Mouse (Mus musculus) embryonic facial prominence, embryonic 15.5 days (tissue): ENCODE data around the gene Ddx31. TPM values are rescaled to one million over a fixed set of nuclear protein-coding genes. Genes with fewer than 3 reads are reported as not detected.

ENCODE experiments used
- ATAC-seq: fragments of 200-750 bp; cut with Nextera tagmentation; 2 replicates; pipeline ENCODE4 v1.8.0; 2017; ENCODE audit warnings: low read depth, moderate TSS enrichment; ENCODE audit not compliant: insufficient number of reproducible peaks, low FRiP score, low TSS enrichment
- H3K27ac ChIP-seq: fragments of 300-500 bp; sonication (generic); replicated peaks from 2 replicates; pipeline ENCODE4 v1.5.1; 2015; ENCODE audit warnings: mild to moderate bottlenecking, inconsistent platforms
- H3K27me3 ChIP-seq: fragments of 300-500 bp; sonication (generic); 2 replicates; pipeline ENCODE4 v1.6.1; 2015; ENCODE audit warnings: inconsistent platforms
- H3K36me3 ChIP-seq: fragments of 300-500 bp; sonication (generic); 2 replicates; pipeline ENCODE4 v1.6.1; 2015; ENCODE audit warnings: mild to moderate bottlenecking, inconsistent platforms
- H3K4me1 ChIP-seq: fragments of 300-500 bp; sonication (generic); 2 replicates; pipeline ENCODE4 v1.6.1; 2015; ENCODE audit warnings: inconsistent platforms
- H3K4me2 ChIP-seq: fragments of 300-500 bp; sonication (generic); replicated peaks from 2 replicates; pipeline ENCODE4 v1.6.1; 2015; ENCODE audit warnings: mild to moderate bottlenecking, inconsistent platforms
- H3K4me3 ChIP-seq: fragments of 300-500 bp; sonication (generic); replicated peaks from 2 replicates; pipeline ENCODE4 v1.5.1; 2015; ENCODE audit warnings: mild to moderate bottlenecking, inconsistent platforms
- H3K9ac ChIP-seq: fragments of 300-500 bp; sonication (generic); 2 replicates; pipeline ENCODE4 v1.6.1; 2015; ENCODE audit warnings: inconsistent platforms
- H3K9me3 ChIP-seq: fragments of 300-500 bp; sonication (generic); replicated peaks from 2 replicates; pipeline ENCODE4 v1.6.1; 2016; ENCODE audit warnings: inconsistent platforms
- WGBS: fragments of 180-500 bp; shearing (Covaris S2); methylation state at CpG from one replicate; pipeline ENCODE4 v1.1.7; 2015; 5-methylcytosine and 5-hydroxymethylcytosine counted together
- polyA plus RNA-seq: library from polyadenylated mRNA; unstranded; fragments of >200 nt; fragmentation: Nextera tagmentation; extraction: Ambion mirVana; gene quantifications from 2 replicates; pipeline ENCODE4 v1.2.1, GENCODE M21; 2015

The Ddx31 gene
- polyA plus RNA-seq: 13.4 and 13.7 TPM in 2 replicates

DNA sequence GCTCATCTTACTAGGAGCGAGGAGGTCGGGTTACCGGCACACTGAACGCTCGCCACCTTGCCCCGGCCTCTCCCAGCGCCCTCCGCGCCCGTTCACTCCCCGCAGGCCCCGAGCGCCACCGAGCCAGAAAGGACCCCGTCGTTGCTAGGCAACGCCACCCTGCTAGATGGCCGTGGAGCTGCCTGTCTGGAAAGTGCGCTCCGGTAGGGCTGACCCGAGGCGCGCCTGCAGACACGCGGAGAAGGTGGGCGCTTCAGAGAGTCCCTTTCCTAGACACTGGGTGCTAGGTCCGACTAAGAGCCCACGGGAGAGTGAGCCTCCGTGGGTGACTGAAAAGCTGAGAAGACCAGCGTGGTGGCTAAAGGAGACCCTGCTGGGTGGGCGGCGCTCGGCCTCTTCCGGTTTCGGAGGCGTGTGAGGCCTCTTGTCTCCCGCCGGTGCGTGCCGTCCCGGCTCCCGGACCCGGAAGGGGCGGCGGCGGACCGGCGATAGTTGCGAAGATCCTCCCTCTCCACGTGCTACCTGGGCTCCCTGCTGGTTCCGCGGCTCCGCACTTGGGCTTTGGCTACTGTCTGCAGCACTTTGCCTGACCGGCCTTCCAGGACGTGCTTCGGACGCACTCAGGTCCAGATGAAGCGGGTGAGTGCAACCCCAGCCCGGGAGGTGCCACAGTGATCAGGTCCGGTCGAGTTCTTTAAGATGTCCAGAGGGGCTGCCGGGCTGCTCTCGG is at the start of gene Ddx31, which contains the start of gene Gtf3c4:
TSS of gene Ddx31 (plus strand) at position 185 of the 730 bp plus-strand sequence.
TSS of gene Gtf3c4 (minus strand) at position 139 of the 730 bp plus-strand sequence.
- H3K4me3 ChIP-seq: peak within 1 kb of the TSS; percentile 89
- ATAC-seq: peak; percentile 96
- peak within 1 kb of the TSS; percentile 93 for H3K9ac ChIP-seq
- no peaks in the 10 kb centered on the region for H3K27me3 ChIP-seq
- peaks cover 36% of the 10 kb centered on the region for H3K4me1 ChIP-seq
- H3K4me2 ChIP-seq: peak within 1 kb of the TSS; percentile 81
- peak within 1 kb of the TSS; percentile 92 for H3K27ac ChIP-seq
- 0% methylated on average over 58 of the region's 63 CpGs for WGBS
- no peaks in the 10 kb centered on the region for H3K9me3 ChIP-seq
- H3K36me3 ChIP-seq: peaks cover 7% of the 10 kb centered on the region

DNA sequence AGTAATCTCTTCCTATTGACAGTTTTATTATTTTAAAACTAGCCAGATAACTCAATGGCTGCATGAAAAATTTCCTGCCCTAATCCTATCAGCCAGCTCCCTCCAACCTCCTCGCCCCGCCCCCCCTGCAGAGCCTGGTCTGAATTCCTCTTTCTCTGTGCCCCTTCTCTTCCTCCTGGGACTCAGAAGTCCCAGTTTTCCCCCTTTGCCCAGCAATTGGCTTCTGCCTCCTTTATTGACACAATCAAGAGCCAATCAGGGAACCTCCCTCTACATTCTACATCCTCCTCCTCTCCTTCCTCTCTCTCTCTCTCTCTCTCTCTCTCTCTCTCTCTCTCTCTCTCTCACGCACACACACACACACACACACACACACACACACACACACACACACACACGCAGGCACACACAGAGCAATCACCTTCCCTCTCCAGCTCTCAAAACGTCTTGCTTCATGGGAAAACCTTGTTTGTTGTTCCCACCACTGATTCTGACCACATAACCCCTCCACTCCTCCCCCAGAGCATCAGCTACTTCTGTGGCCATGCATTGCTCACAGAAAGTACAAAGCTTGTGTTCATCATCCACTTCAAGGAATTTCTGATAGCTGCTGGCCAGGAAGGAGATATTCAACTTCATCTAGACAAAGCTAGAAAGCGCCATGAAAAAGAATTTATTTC is 47.1 kb upstream of the Ddx31 start:
- ATAC-seq: peak; percentile 74; the same call in 1 of the 2 replicates
- peaks cover 6% of the 10 kb centered on the region; the same call in 1 of the 2 replicates for H3K4me1 ChIP-seq
- 0 out of 2 replicates have a peak overlapping the region, but pooled peaks have one; percentile 15 for H3K4me3 ChIP-seq
- H3K27ac ChIP-seq: no peak overlapping the region
- 17% methylated on average over 6 of the region's 6 CpGs for WGBS
- no peaks in the 10 kb centered on the region for H3K36me3 ChIP-seq
- peaks cover 6% of the 10 kb centered on the region; the same call in 1 of the 2 replicates for H3K27me3 ChIP-seq
- H3K4me2 ChIP-seq: peak overlapping the region; percentile 39
- no peaks in the 10 kb centered on the region for H3K9me3 ChIP-seq
- H3K9ac ChIP-seq: no peak overlapping the region

DNA sequence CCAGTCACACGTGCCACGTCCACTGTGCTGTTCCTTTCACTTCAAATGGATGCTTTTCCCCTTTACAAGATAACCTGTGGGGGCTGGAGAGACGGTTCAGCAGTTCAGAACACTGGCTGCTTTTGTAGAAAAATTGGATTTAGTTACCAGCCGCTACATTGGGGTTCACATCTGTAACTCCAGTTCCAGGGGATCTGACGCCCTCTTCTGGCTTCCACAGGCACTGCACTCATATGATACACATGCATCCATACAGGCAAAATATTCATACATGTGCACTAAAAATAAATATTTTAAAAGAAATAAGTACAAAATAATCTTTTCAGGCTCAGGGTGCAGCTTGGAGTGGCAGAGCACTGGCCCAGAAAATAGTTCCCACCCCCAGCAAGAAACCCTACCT is 45.6 kb upstream of the Ddx31 start:
- 79% methylated on average over 5 of the region's 5 CpGs for whole genome bisulfite sequencing
- peaks cover 6% of the 10 kb centered on the region; the same call in 1 of the 2 replicates for H3K4me1 ChIP-seq

DNA sequence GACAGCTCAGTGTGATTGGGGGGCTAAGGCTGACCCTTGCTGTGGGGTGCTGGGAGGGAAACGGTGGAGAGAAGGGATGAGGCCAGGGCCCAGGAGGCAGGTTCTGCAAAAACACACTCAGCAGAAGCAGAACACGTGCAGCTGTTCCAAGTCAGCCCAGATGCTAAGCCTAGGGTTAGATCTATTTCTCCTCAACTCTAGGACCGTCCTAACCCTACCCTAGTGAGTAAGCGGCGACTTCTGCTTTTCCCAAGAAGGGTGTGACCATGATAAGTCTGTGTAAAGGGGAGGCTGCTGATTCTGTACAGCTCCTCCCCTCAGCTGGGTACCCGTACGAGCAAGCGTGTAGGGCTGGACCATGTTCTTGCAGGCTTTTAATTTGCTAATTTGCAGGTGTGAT is 43.9 kb upstream of the Ddx31 start:
- peaks cover 6% of the 10 kb centered on the region; the same call in 1 of the 2 replicates for H3K4me1 ChIP-seq
- H3K27ac ChIP-seq: no peak overlapping the region
- no peak overlapping the region for H3K9ac ChIP-seq
- H3K9me3 ChIP-seq: no peaks in the 10 kb centered on the region
- H3K4me2 ChIP-seq: no peak overlapping the region
- no peak overlapping the region for H3K4me3 ChIP-seq
- no peak for ATAC-seq
- no peaks in the 10 kb centered on the region for H3K36me3 ChIP-seq
- WGBS: 60% methylated on average over 8 of the region's 8 CpGs
- H3K27me3 ChIP-seq: 0 out of 2 replicates have a peak, but pooled peaks cover 6% of the 10 kb centered on the region

More for the DNA sequence above, 45.6 kb upstream of the Ddx31 start:
- no peak overlapping the region for H3K27ac ChIP-seq
- H3K4me2 ChIP-seq: no peak overlapping the region
- ATAC-seq: no peak
- H3K9me3 ChIP-seq: no peaks in the 10 kb centered on the region
- H3K4me3 ChIP-seq: no peak overlapping the region
- no peak overlapping the region for H3K9ac ChIP-seq
- H3K27me3 ChIP-seq: 0 out of 2 replicates have a peak, but pooled peaks cover 6% of the 10 kb centered on the region
- no peaks in the 10 kb centered on the region for H3K36me3 ChIP-seq

DNA sequence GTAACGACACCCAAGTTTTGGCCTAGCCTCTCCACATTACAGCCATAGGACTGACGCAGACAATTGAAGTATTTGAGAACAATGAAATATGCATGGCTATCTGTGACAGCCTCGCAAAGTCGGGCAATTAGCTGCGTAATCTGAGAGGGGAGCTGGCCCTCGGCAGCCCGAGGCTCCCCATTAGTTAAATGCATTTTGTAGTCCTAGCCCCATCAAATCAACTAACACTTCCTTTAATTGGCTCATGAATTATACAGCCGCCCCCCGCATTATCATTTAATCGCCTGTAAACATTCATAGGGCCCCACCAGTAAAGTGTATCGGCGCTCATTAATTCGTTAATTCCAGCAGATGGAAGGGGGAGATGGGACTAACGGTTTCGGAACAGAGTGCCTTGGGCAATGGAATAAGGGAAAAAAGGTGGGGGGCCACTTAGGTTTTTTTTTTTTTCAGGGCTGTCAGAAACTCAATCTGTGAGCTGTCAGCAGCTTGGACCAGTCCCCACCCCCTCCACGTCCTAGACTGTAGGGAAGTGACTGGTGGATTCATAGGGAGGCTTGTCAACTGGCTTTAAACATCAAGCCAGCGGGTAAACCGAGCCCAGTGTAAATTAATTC is 42.6 kb upstream of the Ddx31 start:
- no peaks in the 10 kb centered on the region for H3K9me3 ChIP-seq
- no peak overlapping the region for H3K4me3 ChIP-seq
- H3K4me1 ChIP-seq: peaks cover 6% of the 10 kb centered on the region; the same call in 1 of the 2 replicates
- no peak overlapping the region for H3K4me2 ChIP-seq
- 36% methylated on average over 18 of the region's 18 CpGs for WGBS
- H3K36me3 ChIP-seq: no peaks in the 10 kb centered on the region
- no peak for ATAC-seq
- no peak overlapping the region for H3K9ac ChIP-seq
- H3K27ac ChIP-seq: no peak overlapping the region
- H3K27me3 ChIP-seq: peaks cover 15% of the 10 kb centered on the region

DNA sequence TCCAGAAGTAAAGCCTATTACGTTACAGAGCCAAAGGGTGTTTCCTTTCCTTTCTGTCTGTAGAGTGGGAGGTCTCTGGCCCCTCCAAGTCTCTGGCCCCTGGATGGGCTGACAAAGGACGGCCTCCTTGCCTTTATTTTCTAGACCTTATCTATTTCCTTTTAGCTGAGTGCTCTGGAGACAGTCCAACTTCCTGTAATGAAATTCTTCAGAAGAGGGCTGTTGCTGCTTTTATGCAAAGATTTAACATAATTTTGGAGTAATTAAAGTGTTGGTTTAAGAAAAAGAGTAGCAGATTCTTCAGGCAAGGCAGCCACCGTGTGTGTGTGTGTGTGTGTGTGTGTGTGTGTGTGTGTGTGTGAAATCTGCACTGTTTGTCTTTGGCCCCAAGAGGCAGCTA is 41.8 kb upstream of the Ddx31 start:
- H3K9ac ChIP-seq: no peak overlapping the region
- peaks cover 17% of the 10 kb centered on the region for H3K27me3 ChIP-seq
- no peak overlapping the region for H3K4me2 ChIP-seq
- ATAC-seq: no peak
- no peaks in the 10 kb centered on the region for H3K9me3 ChIP-seq
- peaks cover 6% of the 10 kb centered on the region; the same call in 1 of the 2 replicates for H3K4me1 ChIP-seq
- WGBS: 27% methylated on average over 3 of the region's 3 CpGs
- H3K4me3 ChIP-seq: no peak overlapping the region
- no peak overlapping the region for H3K27ac ChIP-seq
- no peaks in the 10 kb centered on the region for H3K36me3 ChIP-seq

DNA sequence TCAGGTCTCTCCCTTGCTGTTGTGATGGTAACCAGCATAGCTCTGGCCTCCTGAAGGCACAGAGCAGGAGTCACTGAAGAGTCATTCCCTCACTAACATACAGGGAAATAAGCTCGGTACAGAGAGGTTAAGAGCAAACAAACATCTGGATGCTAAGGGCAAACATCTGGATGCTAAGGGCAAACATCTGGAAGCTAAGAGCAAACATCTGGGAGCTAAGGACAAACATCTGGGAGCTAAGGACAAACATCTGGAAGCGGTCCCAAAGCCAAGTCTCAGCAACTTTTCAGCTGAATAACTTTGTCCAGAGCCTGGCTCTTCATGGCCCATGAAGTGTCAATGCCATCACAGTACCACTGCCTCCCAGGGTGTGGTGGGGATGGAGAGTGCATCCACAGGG is 40.6 kb upstream of the Ddx31 start:
- Histone ChIP-seq H3K4me2 (no peak overlapping the region), H3K27me3 (peaks cover 17% of the 10 kb centered on the region), H3K36me3 (no peaks in the 10 kb centered on the region), H3K9me3 (no peaks in the 10 kb centered on the region), H3K4me3 (no peak overlapping the region), H3K4me1 (peaks cover 6% of the 10 kb centered on the region; the same call in 1 of the 2 replicates), H3K27ac (no peak overlapping the region), H3K9ac (no peak overlapping the region)
- WGBS: 44% methylated on average over 2 of the region's 2 CpGs
- ATAC-seq: no peak

DNA sequence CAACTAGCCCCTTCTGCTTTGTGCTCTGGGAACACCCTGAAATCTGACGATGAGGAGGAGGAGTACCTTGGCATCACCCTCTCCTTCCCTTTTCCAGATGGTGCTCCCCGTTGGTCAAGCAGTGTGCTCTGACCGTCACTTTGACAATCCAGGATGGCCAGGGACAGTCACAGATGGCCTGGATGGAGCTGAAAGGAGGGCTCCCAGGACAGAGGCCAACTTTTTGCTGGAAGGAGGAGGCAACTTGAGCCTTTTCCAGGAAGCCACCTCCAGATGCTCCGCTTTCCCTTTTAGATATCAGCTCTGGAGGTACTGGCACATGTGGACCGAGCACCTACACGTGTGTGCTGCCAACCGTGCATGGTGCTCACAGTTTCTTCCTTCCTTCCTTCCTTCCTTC is 36.8 kb upstream of the Ddx31 start:
- Histone ChIP-seq H3K27me3 (peaks cover 11% of the 10 kb centered on the region), H3K9me3 (no peaks in the 10 kb centered on the region), H3K9ac (no peak overlapping the region), H3K4me3 (no peak overlapping the region), H3K27ac (no peak overlapping the region), H3K4me1 (no peaks in the 10 kb centered on the region), H3K4me2 (no peak overlapping the region), H3K36me3 (no peaks in the 10 kb centered on the region)
- 83% methylated on average over 7 of the region's 7 CpGs for WGBS
- ATAC-seq: no peak

DNA sequence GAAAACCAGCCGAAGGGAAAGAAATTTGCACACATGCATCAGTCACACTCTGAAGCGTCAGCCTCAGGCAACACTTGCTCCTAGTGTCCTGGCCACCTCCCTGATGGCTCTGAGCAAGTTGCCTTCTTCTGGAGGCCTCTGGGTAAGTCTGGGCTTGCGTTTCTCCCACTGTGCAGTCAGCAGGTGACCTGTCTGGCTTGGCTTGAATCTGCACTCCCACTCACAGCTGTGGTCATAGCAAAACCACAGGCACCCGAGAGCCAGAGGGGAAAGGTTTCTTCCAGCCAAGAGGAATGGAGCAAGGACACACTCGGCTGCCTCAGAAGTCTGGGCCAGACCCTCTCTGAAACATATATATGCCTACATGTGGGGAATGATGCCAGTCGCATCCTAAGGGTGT is 31.4 kb upstream of the Ddx31 start:
- no peak for ATAC-seq
- 68% methylated on average over 6 of the region's 6 CpGs for WGBS

DNA sequence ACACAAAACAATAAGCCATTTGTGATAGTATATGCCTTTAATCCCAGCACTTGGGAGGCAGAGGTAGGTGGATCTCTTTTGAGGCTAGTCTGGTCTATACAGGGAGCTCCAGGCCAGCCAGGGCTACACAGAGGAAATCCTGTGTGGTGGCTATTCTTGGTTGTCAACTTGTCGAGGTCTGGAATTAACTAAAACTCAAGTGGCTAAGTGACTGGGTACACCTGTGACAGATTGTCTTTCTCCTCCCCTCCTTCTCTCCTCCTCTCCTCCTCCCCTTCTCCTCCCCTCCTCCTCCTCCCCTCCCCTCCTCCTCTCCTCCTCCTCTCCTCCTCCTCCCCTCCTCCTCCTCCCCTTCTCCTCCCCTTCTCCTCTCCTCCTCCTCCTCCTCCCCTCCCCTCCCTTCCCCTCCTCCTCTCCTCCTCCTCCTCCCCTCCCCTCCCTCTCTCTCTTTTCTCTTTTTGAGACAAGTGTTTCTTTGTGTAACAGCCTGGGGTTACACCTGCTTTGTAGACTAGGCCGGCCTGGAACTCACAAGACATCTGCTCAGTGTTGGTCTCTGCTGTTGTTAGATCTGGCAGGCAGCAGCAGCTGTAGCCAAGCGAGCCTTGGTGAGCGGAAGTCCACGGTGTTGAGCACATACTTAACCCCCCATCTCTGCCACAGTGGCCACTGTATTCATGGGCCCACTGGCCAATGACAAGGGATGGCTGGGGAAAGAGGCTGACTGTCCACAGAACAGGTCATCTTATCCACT is 29.8 kb upstream of the Ddx31 start:
- WGBS: 40% methylated on average over 5 of the region's 5 CpGs
- H3K36me3 ChIP-seq: no peaks in the 10 kb centered on the region
- H3K9ac ChIP-seq: no peak overlapping the region
- no peak overlapping the region for H3K4me3 ChIP-seq
- H3K9me3 ChIP-seq: no peaks in the 10 kb centered on the region
- H3K27me3 ChIP-seq: no peaks in the 10 kb centered on the region
- H3K4me2 ChIP-seq: no peak overlapping the region
- no peak overlapping the region for H3K27ac ChIP-seq
- no peak for ATAC-seq
- no peaks in the 10 kb centered on the region for H3K4me1 ChIP-seq

More for the DNA sequence above, 31.4 kb upstream of the Ddx31 start:
- H3K9ac ChIP-seq: no peak overlapping the region
- no peaks in the 10 kb centered on the region for H3K27me3 ChIP-seq
- H3K36me3 ChIP-seq: no peaks in the 10 kb centered on the region
- no peaks in the 10 kb centered on the region for H3K4me1 ChIP-seq
- no peak overlapping the region for H3K27ac ChIP-seq
- H3K4me3 ChIP-seq: no peak overlapping the region
- H3K9me3 ChIP-seq: no peaks in the 10 kb centered on the region
- no peak overlapping the region for H3K4me2 ChIP-seq
